Mouse (Mus musculus) small intestine, adult 2 months (tissue): ENCODE data around the gene Umad1. TPM values are rescaled to one million over a fixed set of nuclear protein-coding genes. Genes with fewer than 3 reads are reported as not detected.

Experiments
- H3K27ac ChIP-seq: fragments of 200-500 bp; 2 replicates; pipeline ENCODE4 v1.5.1; 2012; ENCODE audit warnings: low read depth, low read length, control low read depth, inconsistent platforms; ENCODE audit not compliant: insufficient read depth
- H3K27me3 ChIP-seq: fragments of 200-500 bp; 2 replicates; pipeline ENCODE4 v1.6.1; 2012; ENCODE audit warnings: mild to moderate bottlenecking, moderate library complexity, low read length, inconsistent platforms; ENCODE audit not compliant: control insufficient read depth, insufficient read depth
- H3K36me3 ChIP-seq: fragments of 200-500 bp; 2 replicates; pipeline ENCODE4 v1.6.1; 2012; ENCODE audit warnings: mild to moderate bottlenecking, low read length, control low read depth, inconsistent platforms; ENCODE audit not compliant: control insufficient read depth, insufficient read depth
- H3K4me1 ChIP-seq: fragments of 200-500 bp; 2 replicates; pipeline ENCODE4 v1.6.1; 2012; ENCODE audit warnings: low read length, inconsistent platforms, mixed read lengths; ENCODE audit not compliant: control insufficient read depth, insufficient read depth, insufficient read length
- H3K4me3 ChIP-seq: fragments of 200-500 bp; 2 replicates; pipeline ENCODE4 v1.5.1; 2012; ENCODE audit warnings: low read depth, mild to moderate bottlenecking, control low read depth, inconsistent platforms, low read length, moderate library complexity
- CTCF ChIP-seq: fragments of 200-500 bp; IDR thresholded peaks from 2 replicates; pipeline ENCODE4 v1.5.1; 2012; ENCODE audit warnings: low read depth, mild to moderate bottlenecking, control low read depth, inconsistent platforms, low read length, moderate library complexity, mixed read lengths; ENCODE audit not compliant: insufficient replicate concordance, insufficient read length; ENCODE audit errors: extremely low read depth
- POLR2A ChIP-seq: fragments of 200-500 bp; IDR thresholded peaks from 2 replicates; pipeline ENCODE4 v1.6.1; 2012; ENCODE audit warnings: low read depth, mild to moderate bottlenecking, control low read depth, inconsistent platforms, low read length, moderate library complexity
- WGBS: fragments of 180-500 bp; shearing (Covaris S2); methylation state at CpG from one replicate; pipeline ENCODE4 v1.1.7; 2018; 5-methylcytosine and 5-hydroxymethylcytosine counted together
- polyA plus RNA-seq: library from polyadenylated mRNA; depleted of rRNA; stranded (reverse); fragments of >200 nt; gene quantifications from 2 replicates; pipeline ENCODE4 v1.2.3, GENCODE M21; 2012; rRNA removed

Gene Umad1
- 6.4 and 9.0 TPM in 2 replicates for polyA plus RNA-seq

DNA sequence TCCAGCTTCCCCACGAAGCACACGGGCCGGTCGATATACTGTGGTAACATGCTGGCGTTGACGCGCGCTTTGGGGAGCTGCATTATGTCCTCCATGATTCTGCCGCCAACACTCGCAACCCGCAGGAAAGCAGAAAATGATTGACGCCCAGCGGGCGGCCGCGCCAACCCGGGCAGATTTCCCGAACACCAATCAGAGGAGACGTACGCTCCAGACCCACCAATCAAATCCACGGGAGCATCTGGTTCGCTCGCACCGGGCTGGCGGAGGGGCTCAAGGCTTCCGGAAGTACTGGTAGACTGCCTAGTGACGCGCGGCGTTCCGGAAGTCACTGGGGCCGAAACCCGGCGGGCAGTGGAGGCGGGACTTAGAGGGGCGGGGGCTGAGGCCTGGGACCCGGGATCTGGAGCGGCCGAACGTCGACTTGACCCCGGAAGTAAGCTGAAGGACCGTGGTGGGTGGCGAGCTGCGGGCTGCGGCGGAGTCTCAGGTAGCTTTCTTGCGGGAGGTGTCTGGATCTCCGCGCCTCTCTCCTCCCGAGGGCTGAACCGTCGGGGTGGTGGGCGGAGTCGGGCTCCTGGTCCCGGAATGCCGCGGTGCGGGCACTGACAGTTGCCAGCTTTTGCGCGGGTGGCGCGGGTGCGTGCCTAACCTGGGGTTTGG is at the start of gene Umad1, which contains the start of the genes Rpa3 and Gm45062:
Umad1 (plus strand) TSS at position 285 of the 663 bp plus-strand sequence.
Rpa3 (minus strand) TSS at position 170 of the 663 bp plus-strand sequence.
Gm45062 (plus strand) TSS at position 447 of the 663 bp plus-strand sequence.
- Histone ChIP-seq H3K4me1 (no peaks in the 10 kb centered on the region), H3K36me3 (0 out of 2 replicates have a peak, but pooled peaks cover 4% of the 10 kb centered on the region), H3K27ac (peak within 1 kb of the TSS; percentile 88), H3K27me3 (no peaks in the 10 kb centered on the region), H3K4me3 (peak within 1 kb of the TSS; percentile 94)
- TF ChIP-seq CTCF (no peak), POLR2A (peak; percentile 61)
- WGBS: under 1% methylated on average over 64 of the region's 64 CpGs

DNA sequence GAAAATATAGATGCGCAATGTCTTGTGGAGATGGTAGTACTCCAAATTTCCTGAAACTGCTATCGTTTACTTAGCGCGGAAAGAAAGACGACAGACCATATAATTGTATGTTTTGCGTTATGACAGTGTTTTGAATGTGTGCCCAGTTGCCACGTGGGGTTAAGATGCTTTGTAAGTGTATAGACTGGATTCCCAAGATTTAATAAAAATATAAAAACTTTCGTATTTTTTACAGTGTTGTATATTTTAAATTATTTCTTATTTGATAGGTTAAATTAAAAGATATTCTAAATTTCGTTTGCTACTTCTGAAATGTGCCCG is 49.3 kb upstream of the Umad1 start:
- Histone ChIP-seq H3K36me3 (peaks cover 5% of the 10 kb centered on the region; the same call in 1 of the 2 replicates), H3K4me1 (peaks cover 2% of the 10 kb centered on the region; the same call in 1 of the 2 replicates), H3K4me3 (peak overlapping the region; percentile 96), H3K27me3 (no peaks in the 10 kb centered on the region), H3K27ac (peak overlapping the region; percentile 56)
- WGBS: 11% methylated on average over 10 of the region's 10 CpGs
- no peak for TF ChIP-seq POLR2A
- no peak for TF ChIP-seq CTCF

GRCm38 (mm10) chr6:8210661-8211060 is 48.4 kb upstream of the Umad1 start:
- H3K27me3 ChIP-seq: no peaks in the 10 kb centered on the region
- H3K4me1 ChIP-seq: peaks cover 2% of the 10 kb centered on the region; the same call in 1 of the 2 replicates
- TF ChIP-seq CTCF (no peak), POLR2A (no peak)
- no peak overlapping the region for H3K27ac ChIP-seq
- peaks cover 8% of the 10 kb centered on the region; the same call in 1 of the 2 replicates for H3K36me3 ChIP-seq
- 95% methylated on average over 3 of the region's 3 CpGs for WGBS
- no peak overlapping the region for H3K4me3 ChIP-seq

DNA sequence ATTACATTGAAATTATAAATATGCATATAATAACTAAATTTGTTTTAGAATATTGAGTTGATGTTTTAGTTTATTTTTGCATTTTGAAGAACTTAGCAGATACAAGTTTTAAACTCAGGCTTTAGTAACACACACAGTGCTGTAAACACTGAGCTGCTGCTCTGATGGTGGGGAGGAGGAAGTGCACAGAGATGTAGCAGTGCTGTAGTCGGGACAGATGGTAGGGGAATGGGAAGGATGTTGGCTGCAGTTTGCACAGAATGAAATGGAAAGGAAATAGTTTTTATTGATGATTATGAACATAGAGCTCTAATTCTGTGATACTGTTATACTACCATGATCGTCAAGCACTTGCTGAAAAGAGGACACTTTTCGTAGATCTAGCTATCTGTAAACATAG is 32.1 kb upstream of the Umad1 start:
- WGBS: 79% methylated on average over 3 of the region's 3 CpGs
- Histone ChIP-seq H3K4me3 (no peak overlapping the region), H3K4me1 (no peaks in the 10 kb centered on the region), H3K27me3 (no peaks in the 10 kb centered on the region), H3K36me3 (peaks cover 21% of the 10 kb centered on the region), H3K27ac (no peak overlapping the region)
- TF ChIP-seq CTCF (no peak), POLR2A (no peak)

DNA sequence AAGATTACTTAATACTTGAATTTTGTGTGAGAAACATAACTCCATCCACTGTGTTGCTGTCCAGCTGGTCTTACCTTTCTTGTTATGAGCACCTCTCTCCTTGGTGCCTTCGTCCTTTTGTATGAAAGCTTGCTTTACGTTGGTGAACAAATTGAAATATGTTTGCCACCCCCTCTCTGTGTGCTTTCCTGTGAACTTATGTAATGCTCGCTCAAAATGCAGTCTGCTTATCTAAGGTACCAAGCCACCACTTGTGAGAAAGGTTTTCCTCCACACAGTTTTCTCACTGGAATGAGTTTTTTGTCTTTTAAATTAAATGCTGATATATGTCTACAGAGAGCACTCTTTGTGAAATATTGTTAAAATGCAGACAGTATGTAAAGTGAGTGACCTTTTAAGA is 30.5 kb upstream of the Umad1 start:
- H3K36me3 ChIP-seq: peaks cover 26% of the 10 kb centered on the region
- H3K4me3 ChIP-seq: no peak overlapping the region
- no peaks in the 10 kb centered on the region for H3K27me3 ChIP-seq
- H3K27ac ChIP-seq: no peak overlapping the region
- WGBS: 94% methylated on average over 3 of the region's 3 CpGs
- no peaks in the 10 kb centered on the region for H3K4me1 ChIP-seq
- TF ChIP-seq CTCF: no peak
- TF ChIP-seq POLR2A: no peak

DNA sequence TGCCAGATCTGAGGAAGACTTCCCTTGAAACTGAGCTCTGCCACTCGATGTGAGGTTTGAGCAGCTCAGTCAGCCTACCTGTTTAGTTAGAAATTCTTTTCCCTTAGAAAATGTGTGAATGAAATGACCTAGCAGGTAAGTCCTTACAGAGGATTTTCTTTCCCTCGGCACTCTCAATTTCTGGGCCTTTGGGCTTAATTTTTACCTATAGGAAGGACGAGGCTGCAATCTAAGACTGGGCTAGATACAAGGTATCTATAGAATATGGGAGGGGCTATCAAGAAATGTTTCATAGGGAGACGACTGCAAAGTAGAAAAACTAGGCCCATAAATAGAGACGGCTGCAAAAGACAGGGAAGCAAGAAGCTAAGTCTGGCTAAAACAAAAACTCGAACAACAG is 772 bp upstream of the Umad1 start:
- TF ChIP-seq POLR2A: no peak
- no peak for TF ChIP-seq CTCF
- 0 out of 2 replicates have a peak, but pooled peaks cover 6% of the 10 kb centered on the region for H3K36me3 ChIP-seq
- WGBS: 3% methylated on average over 6 of the region's 6 CpGs
- H3K27me3 ChIP-seq: no peaks in the 10 kb centered on the region
- H3K27ac ChIP-seq: peak overlapping the region; percentile 13; the same call in 1 of the 2 replicates
- no peaks in the 10 kb centered on the region for H3K4me1 ChIP-seq
- H3K4me3 ChIP-seq: peak overlapping the region; percentile 90

DNA sequence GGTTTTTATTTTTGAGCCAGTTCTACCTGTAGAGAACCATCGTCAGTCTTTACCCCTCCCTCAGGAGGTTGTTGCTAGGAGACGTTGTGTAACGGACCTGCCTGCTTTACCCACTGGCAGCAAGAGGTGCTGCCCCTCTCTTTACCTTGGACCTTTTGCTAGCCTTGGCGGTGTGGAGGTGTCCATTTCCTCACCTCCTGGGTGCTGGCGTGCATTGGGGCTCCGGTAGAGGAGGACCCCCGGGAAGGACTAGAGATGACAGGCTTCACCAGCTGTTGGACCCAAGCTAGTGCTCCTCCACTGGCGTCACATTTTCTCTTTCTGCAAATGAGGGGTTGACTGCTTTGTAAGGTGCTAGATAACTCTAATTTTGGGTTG is 568 bp downstream of the Umad1 start:
- no peak for TF ChIP-seq CTCF
- TF ChIP-seq POLR2A: no peak
- WGBS: 0% methylated on average over 8 of the region's 8 CpGs

GRCm38 (mm10) chr6:8271047-8271446 is 12.0 kb downstream of the Umad1 start:
- Histone ChIP-seq H3K4me1 (peaks cover 4% of the 10 kb centered on the region), H3K4me3 (no peak overlapping the region), H3K27ac (no peak overlapping the region), H3K27me3 (no peaks in the 10 kb centered on the region), H3K36me3 (0 out of 2 replicates have a peak, but pooled peaks cover 1% of the 10 kb centered on the region)
- TF ChIP-seq POLR2A (no peak), CTCF (no peak)
- WGBS: 46% methylated on average over 3 of the region's 3 CpGs

More for the DNA sequence above, 568 bp downstream of the Umad1 start:
- H3K36me3 ChIP-seq: 0 out of 2 replicates have a peak, but pooled peaks cover 4% of the 10 kb centered on the region
- no peaks in the 10 kb centered on the region for H3K27me3 ChIP-seq
- H3K27ac ChIP-seq: peak overlapping the region; percentile 88
- no peaks in the 10 kb centered on the region for H3K4me1 ChIP-seq
- H3K4me3 ChIP-seq: peak overlapping the region; percentile 94
